Mouse (Mus musculus): ENCODE measurements around the gene Thap7. TPM values are rescaled to one million over a fixed set of nuclear protein-coding genes. Genes with fewer than 3 reads are reported as not detected.

The Thap7 gene
- total RNA-seq, 1 experiment = 32.9 TPM

DNA sequence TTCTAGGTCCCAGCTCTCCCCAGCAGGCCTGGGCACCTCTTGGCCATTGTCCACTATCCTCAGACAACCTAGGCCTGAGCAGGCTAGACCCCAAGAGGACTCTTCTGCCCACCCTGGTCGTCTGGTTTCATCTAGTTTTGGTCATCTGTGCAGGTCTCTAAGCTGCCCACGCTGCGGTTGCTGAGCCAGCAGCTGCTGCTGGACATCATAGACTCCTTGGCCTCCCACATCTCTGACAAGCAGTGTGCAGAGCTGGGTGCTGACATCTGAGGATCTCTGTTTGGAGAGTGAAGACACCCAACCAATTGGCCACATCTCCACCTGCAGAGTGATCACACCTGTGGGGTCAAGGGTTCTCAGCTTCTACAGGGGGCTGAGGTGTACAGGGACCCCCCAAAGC is 5.4 kb downstream of the Thap7 start:
- no peak for DNase-seq (ENCODE audit: low read depth, low spot score)
- in situ Hi-C loops (cut with MboI; ENCODE audit: low sequenced_read_pairs in 2 of 2, unreplicated experiment in 2 of 2) = no loop called here
- no peak overlapping the region for H3K9ac ChIP-seq (ENCODE audit: insufficient read depth, low read depth, low read length, poor library complexity, severe bottlenecking)
- no peak overlapping the region for H3K4me3 ChIP-seq (ENCODE audit: insufficient read depth in 1 of 2, low read depth in 1 of 2, low read length in 2 of 2, poor library complexity in 1 of 2, severe bottlenecking in 1 of 2)
- H3K27ac ChIP-seq (ENCODE audit: insufficient read depth, low read depth, low read length, poor library complexity, severe bottlenecking) = no peak overlapping the region
- no peaks in the 10 kb centered on the region for H3K9me3 ChIP-seq (ENCODE audit: control insufficient read depth, insufficient read depth, low read depth, low read length)
- TF ChIP-seq ZNF384 (IDR thresholded peaks at IDR 0.05; ENCODE audit: low read depth, low read length) = no peak
- no peak for TF ChIP-seq HCFC1 (IDR thresholded peaks at IDR 0.05; ENCODE audit: borderline replicate concordance, insufficient read depth, low read length)
- TF ChIP-seq ZC3H11A (IDR thresholded peaks at IDR 0.05; ENCODE audit: borderline replicate concordance, low read depth, low read length) = no peak
- no peak for TF ChIP-seq MAFK (IDR thresholded peaks at IDR 0.05; ENCODE audit: insufficient read depth, low read depth, low read length)
- TF ChIP-seq CHD2 (IDR thresholded peaks at IDR 0.05; ENCODE audit: low read depth, low read length) = no peak
- H3K36me3 ChIP-seq (ENCODE audit: control insufficient read depth, insufficient read depth, low read length, poor library complexity, severe bottlenecking) = peaks cover 48% of the 10 kb centered on the region
- peaks cover 0 to 9% of the 10 kb centered on the region in 2 experiments; a peak in 2 of 4 replicates for H3K4me1 ChIP-seq (ENCODE audit: control insufficient read depth in 2 of 2, insufficient read depth in 2 of 2, low read length in 2 of 2, poor library complexity in 1 of 2)

DNA sequence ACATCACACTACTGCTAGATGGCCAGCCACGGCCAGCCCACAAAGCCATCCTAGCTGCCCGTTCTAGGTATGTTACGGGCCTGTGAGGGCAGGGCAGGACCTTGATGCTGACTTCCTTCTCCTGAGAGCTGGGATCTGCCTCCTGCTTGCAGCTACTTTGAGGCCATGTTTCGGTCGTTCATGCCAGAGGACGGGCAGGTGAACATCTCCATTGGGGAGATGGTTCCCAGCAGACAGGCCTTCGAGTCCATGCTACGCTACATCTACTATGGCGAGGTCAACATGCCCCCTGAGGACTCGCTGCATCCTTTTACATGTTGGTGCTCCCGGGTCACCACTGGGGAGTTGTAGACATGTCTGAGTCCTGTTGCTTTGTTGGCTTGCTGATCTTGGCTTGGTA is 6.8 kb downstream of the Thap7 start:
- no peak for TF ChIP-seq CHD2 (IDR thresholded peaks at IDR 0.05; ENCODE audit: low read depth, low read length)
- TF ChIP-seq MAFK (IDR thresholded peaks at IDR 0.05; ENCODE audit: insufficient read depth, low read depth, low read length) = no peak
- no peak for TF ChIP-seq ZC3H11A (IDR thresholded peaks at IDR 0.05; ENCODE audit: borderline replicate concordance, low read depth, low read length)
- TF ChIP-seq HCFC1 (IDR thresholded peaks at IDR 0.05; ENCODE audit: borderline replicate concordance, insufficient read depth, low read length) = no peak
- no peak for TF ChIP-seq ZNF384 (IDR thresholded peaks at IDR 0.05; ENCODE audit: low read depth, low read length)
- no peak for DNase-seq (ENCODE audit: low read depth, low spot score)
- in situ Hi-C loops (cut with MboI; ENCODE audit: low sequenced_read_pairs in 2 of 2, unreplicated experiment in 2 of 2) = no loop called here

DNA sequence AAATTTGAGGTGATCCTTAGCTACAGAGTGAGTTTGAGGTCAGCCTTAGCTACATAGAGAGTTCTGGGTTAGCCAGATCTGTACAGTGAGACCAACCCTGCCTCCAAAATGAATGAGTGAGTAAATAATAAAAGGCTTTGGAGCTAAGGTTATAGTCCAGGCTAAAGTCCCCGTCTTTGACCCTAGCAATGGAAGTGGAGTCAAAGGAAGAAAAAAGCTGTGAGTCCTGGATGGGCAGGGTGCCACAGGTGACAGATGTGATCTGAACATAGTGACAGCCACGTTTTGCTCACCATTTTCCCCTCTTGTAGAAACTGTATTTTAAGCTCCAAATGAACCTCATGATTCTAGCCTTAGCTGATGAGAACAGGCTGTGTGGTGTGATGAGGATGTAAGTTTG is 12.0 kb downstream of the Thap7 start:
- no peak overlapping the region for H3K9ac ChIP-seq (ENCODE audit: insufficient read depth, low read depth, low read length, poor library complexity, severe bottlenecking)
- H3K9me3 ChIP-seq (ENCODE audit: control insufficient read depth, insufficient read depth, low read depth, low read length) = no peaks in the 10 kb centered on the region
- no peaks in the 10 kb centered on the region for H3K4me1 ChIP-seq (ENCODE audit: control insufficient read depth in 2 of 2, insufficient read depth in 2 of 2, low read length in 2 of 2, poor library complexity in 1 of 2)
- TF ChIP-seq MAFK (IDR thresholded peaks at IDR 0.05; ENCODE audit: insufficient read depth, low read depth, low read length) = no peak
- no peak for TF ChIP-seq ZC3H11A (IDR thresholded peaks at IDR 0.05; ENCODE audit: borderline replicate concordance, low read depth, low read length)
- no peak for TF ChIP-seq ZNF384 (IDR thresholded peaks at IDR 0.05; ENCODE audit: low read depth, low read length)
- no peak for TF ChIP-seq HCFC1 (IDR thresholded peaks at IDR 0.05; ENCODE audit: borderline replicate concordance, insufficient read depth, low read length)
- no peak for TF ChIP-seq CHD2 (IDR thresholded peaks at IDR 0.05; ENCODE audit: low read depth, low read length)
- in situ Hi-C loops (cut with MboI; ENCODE audit: low sequenced_read_pairs in 2 of 2, unreplicated experiment in 2 of 2) = no loop called here
- DNase-seq (ENCODE audit: low read depth, low spot score) = no peak
- H3K4me3 ChIP-seq (ENCODE audit: insufficient read depth in 1 of 2, low read depth in 1 of 2, low read length in 2 of 2, poor library complexity in 1 of 2, severe bottlenecking in 1 of 2) = no peak overlapping the region
- H3K36me3 ChIP-seq (ENCODE audit: control insufficient read depth, insufficient read depth, low read length, poor library complexity, severe bottlenecking) = peaks cover 37% of the 10 kb centered on the region
- no peak overlapping the region for H3K27ac ChIP-seq (ENCODE audit: insufficient read depth, low read depth, low read length, poor library complexity, severe bottlenecking)

More for the DNA sequence above, 6.8 kb downstream of the Thap7 start:
- peaks cover 0 to 7% of the 10 kb centered on the region in 2 experiments; a peak in 2 of 4 replicates for H3K4me1 ChIP-seq (ENCODE audit: control insufficient read depth in 2 of 2, insufficient read depth in 2 of 2, low read length in 2 of 2, poor library complexity in 1 of 2)
- H3K9me3 ChIP-seq (ENCODE audit: control insufficient read depth, insufficient read depth, low read depth, low read length) = no peaks in the 10 kb centered on the region
- peaks cover 55% of the 10 kb centered on the region for H3K36me3 ChIP-seq (ENCODE audit: control insufficient read depth, insufficient read depth, low read length, poor library complexity, severe bottlenecking)
- no peak overlapping the region for H3K4me3 ChIP-seq (ENCODE audit: insufficient read depth in 1 of 2, low read depth in 1 of 2, low read length in 2 of 2, poor library complexity in 1 of 2, severe bottlenecking in 1 of 2)
- H3K9ac ChIP-seq (ENCODE audit: insufficient read depth, low read depth, low read length, poor library complexity, severe bottlenecking) = no peak overlapping the region
- H3K27ac ChIP-seq (ENCODE audit: insufficient read depth, low read depth, low read length, poor library complexity, severe bottlenecking) = no peak overlapping the region

DNA sequence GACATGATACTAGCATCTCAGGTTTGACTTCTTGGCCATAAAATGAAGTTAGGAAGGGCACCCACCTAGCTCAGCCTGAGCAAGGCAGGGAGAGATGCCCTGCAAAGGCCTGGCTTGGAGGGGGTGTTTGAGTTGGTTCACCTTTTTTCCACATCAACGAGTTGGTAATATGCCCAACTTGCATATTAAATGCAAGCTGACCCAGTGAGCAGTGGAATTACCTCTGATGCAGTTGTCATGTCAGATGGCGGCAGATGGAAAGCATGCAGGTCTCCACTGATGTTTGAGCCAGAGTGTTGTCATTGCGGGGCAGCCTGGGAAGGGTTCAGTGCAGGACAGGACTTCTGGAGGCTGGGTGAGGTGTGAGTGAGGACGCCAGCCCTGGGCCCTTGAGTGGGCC is 19.5 kb downstream of the Thap7 start:
- H3K4me3 ChIP-seq (ENCODE audit: insufficient read depth in 1 of 2, low read depth in 1 of 2, low read length in 2 of 2, poor library complexity in 1 of 2, severe bottlenecking in 1 of 2) = no peak overlapping the region
- in situ Hi-C loops (cut with MboI; ENCODE audit: low sequenced_read_pairs in 2 of 2, unreplicated experiment in 2 of 2) = no loop called here
- H3K36me3 ChIP-seq (ENCODE audit: control insufficient read depth, insufficient read depth, low read length, poor library complexity, severe bottlenecking) = peaks cover 6% of the 10 kb centered on the region; the same call in 1 of the 2 replicates
- no peaks in the 10 kb centered on the region for H3K9me3 ChIP-seq (ENCODE audit: control insufficient read depth, insufficient read depth, low read depth, low read length)
- TF ChIP-seq CHD2 (IDR thresholded peaks at IDR 0.05; ENCODE audit: low read depth, low read length) (no peak), HCFC1 (IDR thresholded peaks at IDR 0.05; ENCODE audit: borderline replicate concordance, insufficient read depth, low read length) (no peak), MAFK (IDR thresholded peaks at IDR 0.05; ENCODE audit: insufficient read depth, low read depth, low read length) (no peak)
- no peak overlapping the region for H3K9ac ChIP-seq (ENCODE audit: insufficient read depth, low read depth, low read length, poor library complexity, severe bottlenecking)
- DNase-seq (ENCODE audit: low read depth, low spot score) = no peak
- 0 out of 4 replicates have a peak, but pooled peaks cover 0 to 2% of the 10 kb centered on the region in 2 experiments for H3K4me1 ChIP-seq (ENCODE audit: control insufficient read depth in 2 of 2, insufficient read depth in 2 of 2, low read length in 2 of 2, poor library complexity in 1 of 2)
- H3K27ac ChIP-seq (ENCODE audit: insufficient read depth, low read depth, low read length, poor library complexity, severe bottlenecking) = no peak overlapping the region

DNA sequence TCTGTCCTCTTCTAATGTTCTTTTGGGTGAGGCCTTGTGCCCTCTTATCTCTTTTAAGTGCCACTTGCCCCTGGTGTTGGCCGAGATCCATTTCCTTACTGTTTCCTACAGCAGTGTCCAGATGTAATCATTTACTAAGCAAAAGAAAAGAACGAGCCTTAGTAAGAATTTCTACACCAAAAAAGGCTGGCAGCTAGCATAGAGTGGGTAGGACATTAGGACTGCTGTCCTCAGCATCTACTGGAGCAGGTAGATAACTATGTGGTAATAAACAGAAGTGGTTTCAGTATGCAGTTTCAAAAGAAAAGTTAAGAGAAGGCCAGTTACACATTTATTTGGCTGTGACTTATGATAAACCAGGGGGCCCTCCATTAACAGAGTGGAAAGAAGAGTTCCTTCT is 20.2 kb downstream of the Thap7 start:
- Histone ChIP-seq H3K4me3 (ENCODE audit: insufficient read depth in 1 of 2, low read depth in 1 of 2, low read length in 2 of 2, poor library complexity in 1 of 2, severe bottlenecking in 1 of 2) (no peak overlapping the region), H3K9ac (ENCODE audit: insufficient read depth, low read depth, low read length, poor library complexity, severe bottlenecking) (no peak overlapping the region), H3K36me3 (ENCODE audit: control insufficient read depth, insufficient read depth, low read length, poor library complexity, severe bottlenecking) (peaks cover 2% of the 10 kb centered on the region; the same call in 1 of the 2 replicates), H3K4me1 (ENCODE audit: control insufficient read depth in 2 of 2, insufficient read depth in 2 of 2, low read length in 2 of 2, poor library complexity in 1 of 2) (0 out of 4 replicates have a peak, but pooled peaks cover 0 to 2% of the 10 kb centered on the region in 2 experiments), H3K9me3 (ENCODE audit: control insufficient read depth, insufficient read depth, low read depth, low read length) (no peaks in the 10 kb centered on the region), H3K27ac (ENCODE audit: insufficient read depth, low read depth, low read length, poor library complexity, severe bottlenecking) (no peak overlapping the region)
- DNase-seq (ENCODE audit: low read depth, low spot score) = no peak
- in situ Hi-C loops (cut with MboI; ENCODE audit: low sequenced_read_pairs in 2 of 2, unreplicated experiment in 2 of 2) = no loop called here
- TF ChIP-seq CHD2 (IDR thresholded peaks at IDR 0.05; ENCODE audit: low read depth, low read length) (no peak), HCFC1 (IDR thresholded peaks at IDR 0.05; ENCODE audit: borderline replicate concordance, insufficient read depth, low read length) (no peak), ZC3H11A (IDR thresholded peaks at IDR 0.05; ENCODE audit: borderline replicate concordance, low read depth, low read length) (no peak), MAFK (IDR thresholded peaks at IDR 0.05; ENCODE audit: insufficient read depth, low read depth, low read length) (no peak), ZNF384 (IDR thresholded peaks at IDR 0.05; ENCODE audit: low read depth, low read length) (no peak)

All from ES-E14 (cell line).